Mouse (Mus musculus) liver, postnatal 0 days (tissue): ENCODE measurements around the gene Tent5b. TPM values are rescaled to one million over a fixed set of nuclear protein-coding genes. Genes with fewer than 3 reads are reported as not detected.

Source experiments
- ATAC-seq: fragments of 200-750 bp; cut with Nextera tagmentation; 2 replicates; pipeline ENCODE4 v1.8.0; 2017; ENCODE audit warnings: mild to moderate bottlenecking, moderate library complexity
- DNase-seq: peaks from one replicate; pipeline ENCODE4 v3.0.0-alpha.2; 2016
- H3K27ac ChIP-seq: fragments of 300-500 bp; sonication (generic); 2 replicates; pipeline ENCODE4 v1.5.1; 2014; ENCODE audit warnings: antibody characterized with exemption, moderate library complexity, mild to moderate bottlenecking, low read depth
- H3K27me3 ChIP-seq: fragments of 300-500 bp; sonication (generic); 2 replicates; pipeline ENCODE4 v1.6.1; 2014; ENCODE audit warnings: low read length, control low read depth, mixed read lengths; ENCODE audit not compliant: insufficient read depth
- H3K36me3 ChIP-seq: fragments of 300-500 bp; sonication (generic); replicated peaks from 2 replicates; pipeline ENCODE4 v1.6.1; 2014; ENCODE audit warnings: mild to moderate bottlenecking, control low read depth, low read length, moderate library complexity, mixed read lengths; ENCODE audit not compliant: insufficient read depth
- H3K4me1 ChIP-seq: fragments of 300-500 bp; sonication (generic); 2 replicates; pipeline ENCODE4 v1.6.1; 2014; ENCODE audit warnings: antibody characterized with exemption, mild to moderate bottlenecking, control low read depth; ENCODE audit not compliant: insufficient read depth
- H3K4me2 ChIP-seq: fragments of 300-500 bp; sonication (generic); 2 replicates; pipeline ENCODE4 v1.6.1; 2014; ENCODE audit warnings: low read depth, mild to moderate bottlenecking, low read length, moderate library complexity, mixed read lengths
- H3K4me3 ChIP-seq: fragments of 300-500 bp; sonication (generic); 2 replicates; pipeline ENCODE4 v1.5.1; 2014; ENCODE audit warnings: low read depth, low read length
- H3K9ac ChIP-seq: fragments of 300-500 bp; sonication (generic); replicated peaks from 2 replicates; pipeline ENCODE4 v1.6.1; 2014; ENCODE audit warnings: mild to moderate bottlenecking, moderate library complexity
- H3K9me3 ChIP-seq: fragments of 300-500 bp; sonication (generic); 2 replicates; pipeline ENCODE4 v1.6.1; 2016; ENCODE audit warnings: mild to moderate bottlenecking, control low read depth, low read length, mixed read lengths
- CTCF ChIP-seq: sonication (generic); IDR thresholded peaks from 2 replicates; pipeline ENCODE4 v1.5.1; 2016; ENCODE audit warnings: antibody characterized with exemption, low read depth
- EP300 ChIP-seq: IDR thresholded peaks from 2 replicates; pipeline ENCODE4 v1.6.1; 2016; ENCODE audit warnings: antibody characterized with exemption, low read depth, mild to moderate bottlenecking
- WGBS: fragments of 180-500 bp; shearing (Covaris S2); extraction: QIAGEN DNeasy Blood & Tissue Kit; methylation state at CpG from one replicate; pipeline ENCODE4 v1.1.7; 2014; ENCODE audit not compliant: insufficient replicate concordance; 5-methylcytosine and 5-hydroxymethylcytosine counted together
- polyA plus RNA-seq: library from polyadenylated mRNA; unstranded; fragments of >200 nt; fragmentation: Nextera tagmentation; extraction: Ambion mirVana; gene quantifications from 2 replicates; pipeline ENCODE4 v1.2.1, GENCODE M21; 2015

Gene Tent5b
- polyA plus RNA-seq, 1 experiment from 2014 or later, result 0.08 TPM

DNA sequence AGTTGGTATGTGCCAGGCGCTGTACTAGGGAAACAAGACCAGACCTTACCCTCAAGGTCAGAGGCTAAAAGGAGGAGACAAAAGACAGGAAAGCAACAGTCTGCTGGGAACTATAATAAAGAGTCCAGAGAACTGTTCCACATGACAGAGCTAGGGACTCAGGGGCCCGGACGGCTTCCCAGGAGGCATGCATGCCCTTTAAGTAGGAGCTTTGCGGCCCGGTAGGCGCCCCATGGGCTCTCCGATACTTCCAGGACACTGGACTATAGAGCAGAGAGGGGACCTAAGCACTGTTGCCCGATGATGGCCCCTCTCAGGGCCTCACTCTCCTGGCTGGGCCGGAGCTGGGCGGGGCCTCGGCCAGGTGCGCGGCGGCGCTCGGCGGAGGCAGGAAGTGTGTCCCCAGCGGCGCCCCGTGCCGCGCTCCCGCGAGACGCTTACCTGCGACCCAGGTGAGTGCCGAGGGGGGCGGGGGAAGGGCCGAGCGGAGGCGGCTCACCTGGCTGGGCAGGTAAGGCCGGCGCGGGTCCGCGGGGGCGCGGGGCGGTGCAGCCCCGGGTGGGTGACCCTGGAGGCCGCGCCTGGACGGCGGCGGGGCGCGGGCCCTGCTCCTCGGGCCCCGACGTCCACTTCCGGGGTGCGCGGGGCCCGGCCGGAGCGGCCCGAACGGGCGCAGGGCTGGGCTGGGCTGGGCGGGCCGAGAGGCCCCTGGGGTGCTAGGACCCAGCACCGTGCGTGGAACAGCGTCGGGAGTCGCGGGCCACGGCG is 38.9 kb downstream of the Tent5b start, which contains the start of gene Kdf1:
Gene Kdf1 (plus strand): TSS at position 363 of the 768 bp plus-strand sequence.
- Histone ChIP-seq H3K27ac (no peak within 1 kb of the TSS), H3K4me2 (peak within 1 kb of the TSS; percentile 68), H3K9me3 (no peaks in the 10 kb centered on the region), H3K4me1 (no peaks in the 10 kb centered on the region), H3K27me3 (peaks cover 35% of the 10 kb centered on the region), H3K4me3 (peak within 1 kb of the TSS; percentile 54), H3K9ac (peak within 1 kb of the TSS; percentile 68), H3K36me3 (no peaks in the 10 kb centered on the region)
- peak; percentile 62 for DNase-seq
- 5% methylated on average over 54 of the region's 69 CpGs for WGBS
- no peak for TF ChIP-seq EP300
- no peak for TF ChIP-seq CTCF
- peak; percentile 86 for ATAC-seq

DNA sequence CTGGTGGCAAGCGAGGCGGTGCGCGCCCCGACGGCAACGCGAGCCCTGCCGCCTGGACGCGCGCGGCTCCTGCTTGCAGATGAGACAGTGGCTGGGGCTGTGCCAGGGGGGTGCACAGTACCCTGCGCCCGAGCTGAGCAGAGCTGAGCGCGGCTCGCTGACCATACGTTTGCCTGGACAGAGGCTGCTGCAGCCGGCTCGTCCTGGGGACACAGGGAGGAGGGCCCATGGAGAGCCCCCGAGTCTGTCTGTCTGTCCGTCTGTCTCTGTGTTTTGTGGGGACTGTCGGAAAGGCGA is 39.4 kb downstream of the Tent5b start:
- ATAC-seq, result peak; percentile 52
- Histone ChIP-seq H3K27me3 (peaks cover 35% of the 10 kb centered on the region), H3K36me3 (no peaks in the 10 kb centered on the region), H3K9ac (peak overlapping the region; percentile 68), H3K4me1 (no peaks in the 10 kb centered on the region), H3K27ac (no peak overlapping the region), H3K4me3 (peak overlapping the region; percentile 54), H3K4me2 (peak overlapping the region; percentile 68), H3K9me3 (no peaks in the 10 kb centered on the region)
- WGBS, result 12% methylated on average over 24 of the region's 25 CpGs
- TF ChIP-seq CTCF (no peak), EP300 (no peak)
- DNase-seq, result peak; percentile 32

DNA sequence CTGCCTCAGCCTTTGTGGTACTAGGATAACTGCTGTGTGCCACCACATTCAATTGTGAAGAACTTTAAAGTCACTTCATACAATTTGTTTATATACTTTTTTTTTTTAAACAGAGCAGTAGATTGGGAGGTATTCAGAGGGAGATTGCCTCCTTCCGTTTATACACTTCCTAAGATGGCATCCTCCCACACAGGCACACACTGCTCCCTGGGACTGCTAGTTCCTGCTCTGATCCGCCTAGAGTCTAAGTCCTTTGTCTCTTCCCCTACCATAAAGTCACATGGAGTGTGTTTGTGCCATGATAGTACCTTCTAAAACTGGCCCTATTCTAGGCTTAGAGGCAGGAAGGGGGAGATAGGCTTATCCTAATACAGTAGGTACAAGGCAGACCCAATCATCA is 41.6 kb downstream of the Tent5b start:
- Histone ChIP-seq H3K4me1 (no peaks in the 10 kb centered on the region), H3K9me3 (no peaks in the 10 kb centered on the region), H3K4me2 (no peak overlapping the region), H3K27me3 (peaks cover 35% of the 10 kb centered on the region), H3K27ac (no peak overlapping the region), H3K36me3 (no peaks in the 10 kb centered on the region), H3K4me3 (no peak overlapping the region), H3K9ac (no peak overlapping the region)
- WGBS, result 58% methylated on average over 2 of the region's 2 CpGs
- no peak for DNase-seq
- ATAC-seq, result no peak
- TF ChIP-seq EP300 (no peak), CTCF (no peak)

DNA sequence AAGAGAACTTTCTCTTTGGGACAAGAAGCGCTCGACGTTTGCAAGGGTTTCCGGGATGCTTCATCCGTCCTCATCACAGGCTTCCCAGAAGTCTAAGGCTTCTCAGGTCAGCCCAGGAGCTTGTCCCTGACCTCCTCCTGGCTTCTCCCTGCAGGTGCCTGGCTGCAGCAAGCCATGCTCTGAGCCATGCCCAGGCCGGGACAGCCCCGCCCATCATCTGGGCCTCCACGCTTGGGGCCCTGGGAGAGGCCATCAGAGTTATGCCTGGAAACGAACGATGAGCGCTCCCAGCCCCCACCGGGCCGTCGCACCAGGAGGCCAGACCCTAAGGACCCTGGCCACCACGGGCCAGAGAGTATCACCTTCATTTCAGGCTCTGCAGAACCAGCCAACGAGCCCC is 47.9 kb downstream of the Tent5b start:
- no peak overlapping the region for H3K9ac ChIP-seq
- H3K27ac ChIP-seq, result no peak overlapping the region
- DNase-seq (no peak), ATAC-seq (no peak)
- H3K4me2 ChIP-seq, result no peak overlapping the region
- no peaks in the 10 kb centered on the region for H3K27me3 ChIP-seq
- peaks cover 12% of the 10 kb centered on the region for H3K36me3 ChIP-seq
- H3K4me1 ChIP-seq, result no peaks in the 10 kb centered on the region
- H3K4me3 ChIP-seq, result no peak overlapping the region
- H3K9me3 ChIP-seq, result no peaks in the 10 kb centered on the region
- 69% methylated on average over 16 of the region's 16 CpGs for WGBS
- TF ChIP-seq EP300 (no peak), CTCF (no peak)

DNA sequence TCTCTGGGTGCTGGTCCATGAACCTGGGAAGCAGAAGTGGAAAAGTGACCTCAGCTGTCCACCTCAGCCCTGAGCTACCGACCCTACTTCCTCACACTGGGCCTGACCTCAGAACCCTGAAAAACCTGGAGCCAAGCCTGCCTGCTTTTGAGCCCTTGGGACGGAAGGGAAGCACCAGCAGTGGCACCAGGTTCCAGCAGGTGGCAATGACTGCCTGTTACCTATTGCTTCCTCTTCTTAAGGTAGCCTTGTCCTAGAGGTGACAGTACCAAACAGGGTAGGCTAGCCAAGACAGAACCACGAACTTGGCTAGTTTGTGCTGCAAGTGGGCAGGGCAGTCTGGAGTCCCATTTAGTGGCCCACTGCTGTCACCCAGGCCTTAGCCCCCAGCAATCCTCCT is 52.8 kb downstream of the Tent5b start:
- Histone ChIP-seq H3K9ac (no peak overlapping the region), H3K4me1 (no peaks in the 10 kb centered on the region), H3K9me3 (no peaks in the 10 kb centered on the region), H3K27me3 (no peaks in the 10 kb centered on the region), H3K27ac (no peak overlapping the region), H3K4me2 (no peak overlapping the region), H3K36me3 (peaks cover 55% of the 10 kb centered on the region), H3K4me3 (no peak overlapping the region)
- 0 out of 2 replicates have a peak, but pooled peaks have one; percentile 21 for TF ChIP-seq CTCF
- TF ChIP-seq EP300, result no peak
- DNase-seq (no peak), ATAC-seq (no peak)
- WGBS, result 68% methylated on average over 3 of the region's 3 CpGs

DNA sequence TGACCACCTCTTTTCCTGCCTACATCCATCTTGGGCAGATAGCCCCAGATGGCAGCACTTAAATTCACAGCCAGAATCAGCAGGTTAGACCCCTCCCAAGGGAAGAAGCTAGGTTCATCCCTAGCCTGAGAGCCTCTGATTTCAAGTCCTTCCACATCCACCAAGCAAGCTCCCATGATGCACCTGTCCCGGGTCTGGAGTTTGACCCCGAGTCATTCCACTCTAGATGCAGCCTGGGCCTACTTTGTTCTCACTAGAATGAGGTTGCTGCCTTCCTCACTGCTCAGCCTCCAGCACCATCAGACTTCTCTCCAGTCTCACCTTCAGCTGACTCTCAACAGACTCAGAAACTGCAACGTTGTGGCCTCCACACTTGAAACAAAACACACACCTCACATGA is 56.1 kb downstream of the Tent5b start:
- H3K27ac ChIP-seq, result no peak overlapping the region
- H3K4me2 ChIP-seq, result no peak overlapping the region
- no peaks in the 10 kb centered on the region for H3K27me3 ChIP-seq
- no peak for ATAC-seq
- WGBS, result 64% methylated on average over 3 of the region's 3 CpGs
- no peaks in the 10 kb centered on the region for H3K9me3 ChIP-seq
- no peak for DNase-seq
- H3K36me3 ChIP-seq, result peaks cover 79% of the 10 kb centered on the region
- H3K4me3 ChIP-seq, result no peak overlapping the region
- no peaks in the 10 kb centered on the region for H3K4me1 ChIP-seq
- H3K9ac ChIP-seq, result no peak overlapping the region
- TF ChIP-seq CTCF (no peak), EP300 (no peak)

DNA sequence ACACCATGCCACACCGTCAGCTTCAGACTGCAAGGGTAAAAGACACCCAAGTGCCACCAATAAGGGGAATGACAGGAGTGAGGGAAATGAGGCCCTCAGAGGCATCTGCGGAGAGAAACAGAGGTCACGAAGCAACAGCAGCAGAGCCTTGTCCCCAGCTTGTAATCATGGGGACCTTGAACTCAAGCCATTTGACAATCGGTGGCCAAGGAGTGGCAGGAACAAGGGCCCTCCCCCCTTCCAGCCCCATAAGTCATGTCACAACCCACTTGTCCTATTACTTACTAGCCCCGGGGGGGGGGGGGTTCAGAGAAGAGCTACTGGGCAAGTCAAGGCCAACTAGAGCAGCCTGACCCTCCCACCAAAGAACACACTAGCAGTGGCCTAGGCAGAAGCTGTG is 56.7 kb downstream of the Tent5b start:
- no peak for DNase-seq
- Histone ChIP-seq H3K36me3 (peaks cover 78% of the 10 kb centered on the region), H3K4me1 (no peaks in the 10 kb centered on the region)

More for the DNA sequence above, 56.7 kb downstream of the Tent5b start:
- TF ChIP-seq EP300 (no peak), CTCF (no peak)
- Histone ChIP-seq H3K27ac (no peak overlapping the region), H3K9ac (no peak overlapping the region), H3K4me3 (no peak overlapping the region), H3K27me3 (no peaks in the 10 kb centered on the region), H3K9me3 (no peaks in the 10 kb centered on the region), H3K4me2 (no peak overlapping the region)
- 78% methylated on average over 5 of the region's 5 CpGs for WGBS
- ATAC-seq, result no peak

Other genes with a start within 250 kb of the Tent5b start
- 1.2 and 1.3 TPM in 2 replicates for gene Map3k6, start 239.3 kb upstream of the Tent5b start, polyA plus RNA-seq
- 1.0 and 1.3 TPM in 2 replicates for gene Sytl1, start 217.0 kb upstream of the Tent5b start, polyA plus RNA-seq
- 29.6 and 30.8 TPM in 2 replicates for gene Tmem222, start 202.3 kb upstream of the Tent5b start, polyA plus RNA-seq
- 5.3 and 5.5 TPM in 2 replicates for gene Wdtc1, start 126.7 kb upstream of the Tent5b start, polyA plus RNA-seq
- gene Slc9a1, start 110.4 kb upstream of the Tent5b start, polyA plus RNA-seq, result 1.8 TPM in 2 replicates
- gene Trnp1, start 18.4 kb downstream of the Tent5b start, polyA plus RNA-seq, result 0.34 TPM in 1 of 2 replicates, not detected in the other
- 5.5 and 5.9 TPM in 2 replicates for gene Kdf1, start 38.8 kb downstream of the Tent5b start, polyA plus RNA-seq
- 118 and 129 TPM in 2 replicates for gene Nudc, start 65.9 kb downstream of the Tent5b start, polyA plus RNA-seq
- 32.7 and 44.1 TPM in 2 replicates for gene Nr0b2, start 73.2 kb downstream of the Tent5b start, polyA plus RNA-seq
- 4.5 and 5.3 TPM in 2 replicates for gene Gpatch3, start 94.6 kb downstream of the Tent5b start, polyA plus RNA-seq
- gene Gpn2, start 104.2 kb downstream of the Tent5b start, polyA plus RNA-seq, result 10.2 and 10.9 TPM in 2 replicates
- 0.40 and 0.59 TPM in 2 replicates for gene Sfn, start 122.0 kb downstream of the Tent5b start, polyA plus RNA-seq
- gene Zdhhc18, start 170.0 kb downstream of the Tent5b start, polyA plus RNA-seq, result 2.1 and 2.6 TPM in 2 replicates
- gene Pigv, start 192.5 kb downstream of the Tent5b start, polyA plus RNA-seq, result 5.2 and 5.9 TPM in 2 replicates